Mouse (Mus musculus): Measurements from ENCODE around the gene Slc13a1.

GRCm38 (mm10) chr6:24165249-24165648 is 2.6 kb downstream of the Slc13a1 start:
- no peak for TF ChIP-seq CTCF (IDR thresholded peaks at IDR 0.05; ENCODE audit: extremely low read depth, insufficient read depth, insufficient read length, insufficient replicate concordance)
- no peak for TF ChIP-seq POLR2A (IDR thresholded peaks at IDR 0.05; ENCODE audit: low read depth, low read length)

All from spleen, adult 2 months (tissue).